Mouse (Mus musculus): ENCODE measurements at regions not wholly inside any gene's neighbourhood (a gene's known extent, or its start where the extent isn't known, plus 50 kb on each side); places are given as distances from the start of the nearest gene placed in this dataset.

DNA sequence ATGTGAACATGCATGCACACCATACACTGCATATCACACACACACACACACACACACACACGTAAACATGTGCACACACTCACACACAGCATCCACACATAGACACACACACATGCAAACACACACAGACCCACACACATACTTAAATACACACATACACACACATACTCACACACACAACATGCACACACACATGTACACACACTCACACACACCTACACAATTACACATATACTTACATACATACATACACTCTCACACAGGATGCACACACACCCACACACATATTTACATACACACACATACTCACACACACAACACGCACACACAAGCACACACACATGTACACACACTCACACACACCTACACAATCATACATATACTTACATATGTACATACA is 54.1 kb upstream of the Adrb1 start:
- no peak for TF ChIP-seq CTCF (IDR thresholded peaks at IDR 0.05)
- TF ChIP-seq EP300 (IDR thresholded peaks at IDR 0.05; ENCODE audit: insufficient read depth, low read depth, low read length): no peak
